Mouse (Mus musculus) kidney, embryonic 14.5 days (tissue): Measurements from ENCODE around the gene Acer3. TPM values are rescaled to one million over a fixed set of nuclear protein-coding genes. Genes with fewer than 3 reads are reported as not detected.
A peak's percentile ranks its signal among the peaks of the same experiment; 100 is the strongest.

Experiments
- ATAC-seq: fragments of 200-750 bp; cut with Nextera tagmentation; 2 replicates; pipeline ENCODE4 v1.8.0; 2017; ENCODE audit warnings: moderate number of reproducible peaks, mild to moderate bottlenecking, moderate TSS enrichment, moderate library complexity; ENCODE audit not compliant: low FRiP score, low TSS enrichment
- H3K27ac ChIP-seq: fragments of 300-500 bp; sonication (generic); 2 replicates; pipeline ENCODE4 v1.5.1; 2014; ENCODE audit warnings: low read depth, mild to moderate bottlenecking, low read length, moderate library complexity, mixed read lengths
- H3K27me3 ChIP-seq: fragments of 300-500 bp; sonication (generic); 2 replicates; pipeline ENCODE4 v1.6.1; 2014; ENCODE audit warnings: mild to moderate bottlenecking, low read length; ENCODE audit not compliant: control insufficient read depth, insufficient read depth
- H3K36me3 ChIP-seq: fragments of 300-500 bp; sonication (generic); 2 replicates; pipeline ENCODE4 v1.6.1; 2014; ENCODE audit warnings: low read length, mixed read lengths; ENCODE audit not compliant: control insufficient read depth, insufficient read depth
- H3K4me1 ChIP-seq: fragments of 300-500 bp; sonication (generic); 2 replicates; pipeline ENCODE4 v1.6.1; 2014; ENCODE audit warnings: low read length, mixed read lengths; ENCODE audit not compliant: control insufficient read depth, insufficient read depth
- H3K4me2 ChIP-seq: fragments of 300-500 bp; sonication (generic); replicated peaks from 2 replicates; pipeline ENCODE4 v1.6.1; 2014; ENCODE audit warnings: low read depth, mild to moderate bottlenecking, low read length
- H3K4me3 ChIP-seq: fragments of 300-500 bp; sonication (generic); 2 replicates; pipeline ENCODE4 v1.5.1; 2014; ENCODE audit warnings: mild to moderate bottlenecking, low read length
- H3K9ac ChIP-seq: fragments of 300-500 bp; sonication (generic); 2 replicates; pipeline ENCODE4 v1.6.1; 2014; ENCODE audit warnings: low read depth, mild to moderate bottlenecking, low read length, moderate library complexity
- H3K9me3 ChIP-seq: fragments of 300-500 bp; sonication (generic); 2 replicates; pipeline ENCODE4 v1.6.1; 2016; ENCODE audit warnings: low read length; ENCODE audit not compliant: control insufficient read depth
- WGBS: fragments of 180-500 bp; shearing (Covaris S2); extraction: QIAGEN DNeasy Blood & Tissue Kit; methylation state at CpG from one replicate; pipeline ENCODE4 v1.1.7; 2014; 5-methylcytosine and 5-hydroxymethylcytosine counted together
- polyA plus RNA-seq: library from polyadenylated mRNA; unstranded; fragments of >200 nt; fragmentation: Nextera tagmentation; extraction: Ambion mirVana; gene quantifications from 2 replicates; pipeline ENCODE4 v1.2.1, GENCODE M21; 2014

Acer3 gene
- polyA plus RNA-seq, 1 experiment from 2014 or later, result 25.6 TPM

GRCm38 (mm10) chr7:98354921-98355310 lies 33.9 kb upstream of the Acer3 start:
- H3K27ac ChIP-seq, result no peak overlapping the region
- 39% methylated on average over 4 of the region's 4 CpGs for WGBS
- no peaks in the 10 kb centered on the region for H3K9me3 ChIP-seq
- no peak overlapping the region for H3K9ac ChIP-seq
- H3K4me1 ChIP-seq, result peaks cover 41% of the 10 kb centered on the region
- no peak overlapping the region for H3K4me3 ChIP-seq
- peak; percentile 3; the same call in 1 of the 2 replicates for ATAC-seq
- H3K27me3 ChIP-seq, result no peaks in the 10 kb centered on the region
- H3K36me3 ChIP-seq, result peaks cover 21% of the 10 kb centered on the region
- no peak overlapping the region for H3K4me2 ChIP-seq

GRCm38 (mm10) chr7:98354160-98354920 lies 33.3 kb upstream of the Acer3 start:
- H3K27ac ChIP-seq, result no peak overlapping the region
- ATAC-seq, result peak; percentile 45
- H3K4me2 ChIP-seq, result no peak overlapping the region
- no peaks in the 10 kb centered on the region for H3K9me3 ChIP-seq
- no peak overlapping the region for H3K4me3 ChIP-seq
- peaks cover 21% of the 10 kb centered on the region for H3K36me3 ChIP-seq
- no peaks in the 10 kb centered on the region for H3K27me3 ChIP-seq
- no peak overlapping the region for H3K9ac ChIP-seq
- WGBS, result 22% methylated on average over 12 of the region's 12 CpGs
- peaks cover 36% of the 10 kb centered on the region for H3K4me1 ChIP-seq

GRCm38 (mm10) chr7:98353616-98354015 lies 32.6 kb upstream of the Acer3 start:
- Histone ChIP-seq H3K4me3 (no peak overlapping the region), H3K9me3 (no peaks in the 10 kb centered on the region), H3K27ac (no peak overlapping the region), H3K9ac (no peak overlapping the region), H3K4me2 (no peak overlapping the region), H3K27me3 (no peaks in the 10 kb centered on the region), H3K36me3 (peaks cover 21% of the 10 kb centered on the region), H3K4me1 (peaks cover 29% of the 10 kb centered on the region)
- WGBS, result 79% methylated on average over 5 of the region's 5 CpGs
- no peak for ATAC-seq

- Histone ChIP-seq H3K27ac (no peak overlapping the region), H3K9me3 (no peaks in the 10 kb centered on the region), H3K9ac (no peak overlapping the region), H3K4me1 (peaks cover 24% of the 10 kb centered on the region), H3K4me3 (no peak overlapping the region), H3K36me3 (peaks cover 21% of the 10 kb centered on the region), H3K4me2 (no peak overlapping the region), H3K27me3 (no peaks in the 10 kb centered on the region)
- WGBS, result 90% methylated on average over 3 of the region's 3 CpGs
- ATAC-seq, result no peak
Observed at GRCm38 (mm10) chr7:98351523-98351922, 30.5 kb upstream of the Acer3 start.

- no peaks in the 10 kb centered on the region for H3K9me3 ChIP-seq
- H3K4me3 ChIP-seq, result no peak overlapping the region
- H3K9ac ChIP-seq, result no peak overlapping the region
- 89% methylated on average over 6 of the region's 6 CpGs for WGBS
- no peak for ATAC-seq
- H3K4me2 ChIP-seq, result no peak overlapping the region
- peaks cover 21% of the 10 kb centered on the region for H3K36me3 ChIP-seq
- no peaks in the 10 kb centered on the region for H3K27me3 ChIP-seq
- peaks cover 9% of the 10 kb centered on the region for H3K4me1 ChIP-seq
- H3K27ac ChIP-seq, result no peak overlapping the region
Observed at GRCm38 (mm10) chr7:98349821-98350220, 28.8 kb upstream of the Acer3 start.

- Histone ChIP-seq H3K27ac (no peak overlapping the region), H3K4me3 (no peak overlapping the region), H3K4me1 (peaks cover 2% of the 10 kb centered on the region), H3K36me3 (peaks cover 21% of the 10 kb centered on the region), H3K9me3 (no peaks in the 10 kb centered on the region), H3K9ac (no peak overlapping the region), H3K27me3 (no peaks in the 10 kb centered on the region), H3K4me2 (no peak overlapping the region)
- 15% methylated on average over 5 of the region's 5 CpGs for WGBS
- ATAC-seq, result no peak
Observed at GRCm38 (mm10) chr7:98349096-98349495, 28.1 kb upstream of the Acer3 start.

- no peak overlapping the region for H3K4me2 ChIP-seq
- H3K27ac ChIP-seq, result no peak overlapping the region
- ATAC-seq, result peak; percentile 48; the same call in 1 of the 2 replicates
- H3K9me3 ChIP-seq, result no peaks in the 10 kb centered on the region
- H3K27me3 ChIP-seq, result no peaks in the 10 kb centered on the region
- H3K9ac ChIP-seq, result no peak overlapping the region
- WGBS, result 53% methylated on average over 7 of the region's 7 CpGs
- no peak overlapping the region for H3K4me3 ChIP-seq
- H3K4me1 ChIP-seq, result no peaks in the 10 kb centered on the region
- peaks cover 21% of the 10 kb centered on the region for H3K36me3 ChIP-seq
Observed at GRCm38 (mm10) chr7:98348043-98348442, 27.0 kb upstream of the Acer3 start.

- Histone ChIP-seq H3K9ac (no peak overlapping the region), H3K27me3 (peaks cover 2% of the 10 kb centered on the region; the same call in 1 of the 2 replicates), H3K36me3 (peaks cover 16% of the 10 kb centered on the region), H3K27ac (no peak overlapping the region), H3K9me3 (no peaks in the 10 kb centered on the region), H3K4me1 (no peaks in the 10 kb centered on the region), H3K4me2 (no peak overlapping the region), H3K4me3 (no peak overlapping the region)
- WGBS, result 71% methylated on average over 5 of the region's 5 CpGs
- no peak for ATAC-seq
Observed at GRCm38 (mm10) chr7:98347471-98347870, 26.5 kb upstream of the Acer3 start.

GRCm38 (mm10) chr7:98345036-98345435 lies 24.0 kb upstream of the Acer3 start:
- no peak overlapping the region for H3K4me2 ChIP-seq
- no peak overlapping the region for H3K9ac ChIP-seq
- H3K36me3 ChIP-seq, result no peaks in the 10 kb centered on the region; the same call in 1 of the 2 replicates
- WGBS, result 66% methylated on average over 6 of the region's 6 CpGs
- H3K4me3 ChIP-seq, result no peak overlapping the region
- H3K9me3 ChIP-seq, result no peaks in the 10 kb centered on the region
- H3K27me3 ChIP-seq, result peaks cover 3% of the 10 kb centered on the region; the same call in 1 of the 2 replicates
- no peak overlapping the region for H3K27ac ChIP-seq
- ATAC-seq, result no peak
- no peaks in the 10 kb centered on the region for H3K4me1 ChIP-seq
